Mouse (Mus musculus) hindbrain, embryonic 10.5 days (tissue): ENCODE measurements around the gene Atad2b. TPM values are rescaled to one million over a fixed set of nuclear protein-coding genes. Genes with fewer than 3 reads are reported as not detected.

Source experiments
- DNase-seq: peaks from one replicate; pipeline ENCODE4 v3.0.0-alpha.2; 2017; ENCODE audit warnings: low spot score
- H3K27ac ChIP-seq: fragments of 300-500 bp; sonication (generic); 2 replicates; pipeline ENCODE4 v1.5.1; 2016; ENCODE audit warnings: mild to moderate bottlenecking, moderate library complexity
- H3K27me3 ChIP-seq: fragments of 300-500 bp; sonication (generic); 2 replicates; pipeline ENCODE4 v1.6.1; 2016; ENCODE audit warnings: mild to moderate bottlenecking; ENCODE audit not compliant: poor library complexity, insufficient read depth, severe bottlenecking
- H3K36me3 ChIP-seq: fragments of 300-500 bp; sonication (generic); 2 replicates; pipeline ENCODE4 v1.6.1; 2016; ENCODE audit warnings: mild to moderate bottlenecking, moderate library complexity
- H3K4me1 ChIP-seq: fragments of 300-500 bp; sonication (generic); replicated peaks from 2 replicates; pipeline ENCODE4 v1.6.1; 2016; ENCODE audit warnings: mild to moderate bottlenecking
- H3K4me3 ChIP-seq: fragments of 300-500 bp; sonication (generic); 2 replicates; pipeline ENCODE4 v1.5.1; 2016; ENCODE audit warnings: mild to moderate bottlenecking, moderate library complexity
- H3K9me3 ChIP-seq: fragments of 300-500 bp; sonication (generic); 2 replicates; pipeline ENCODE4 v1.6.1; 2016; ENCODE audit warnings: mild to moderate bottlenecking, moderate library complexity
- WGBS: fragments of 180-500 bp; shearing (Covaris S2); methylation state at CpG from one replicate; pipeline ENCODE4 v1.1.7; 2016; 5-methylcytosine and 5-hydroxymethylcytosine counted together
- polyA plus RNA-seq: library from polyadenylated mRNA; unstranded; fragments of >200 nt; fragmentation: Nextera tagmentation; extraction: Ambion mirVana; gene quantifications from 2 replicates; pipeline ENCODE4 v1.2.1, GENCODE M21; 2016

Gene Atad2b
- polyA plus RNA-seq, 1 experiment from 2014 or later, result 10.9 TPM

GRCm38 (mm10) chr12:5029035-5029434, 111.9 kb downstream of the Atad2b start:
- H3K4me1 ChIP-seq, result no peaks in the 10 kb centered on the region

GRCm38 (mm10) chr12:5038008-5038407, 120.9 kb downstream of the Atad2b start:
- H3K4me3 ChIP-seq, result no peak overlapping the region
- H3K36me3 ChIP-seq, result peaks cover 87% of the 10 kb centered on the region
- 96% methylated on average over 2 of the region's 2 CpGs for WGBS
- no peak for DNase-seq
- H3K4me1 ChIP-seq, result no peaks in the 10 kb centered on the region
- H3K27ac ChIP-seq, result no peak overlapping the region
- no peaks in the 10 kb centered on the region for H3K27me3 ChIP-seq
- H3K9me3 ChIP-seq, result no peaks in the 10 kb centered on the region

More at GRCm38 (mm10) chr12:5029035-5029434, 111.9 kb downstream of the Atad2b start:
- H3K27ac ChIP-seq, result no peak overlapping the region
- WGBS, result 88% methylated on average over 5 of the region's 5 CpGs
- DNase-seq, result no peak
- no peak overlapping the region for H3K4me3 ChIP-seq
- peaks cover 79% of the 10 kb centered on the region for H3K36me3 ChIP-seq
- no peaks in the 10 kb centered on the region for H3K27me3 ChIP-seq
- no peaks in the 10 kb centered on the region for H3K9me3 ChIP-seq

- Histone ChIP-seq H3K9me3 (no peaks in the 10 kb centered on the region), H3K27ac (no peak overlapping the region), H3K4me3 (no peak overlapping the region), H3K27me3 (no peaks in the 10 kb centered on the region), H3K36me3 (peaks cover 50% of the 10 kb centered on the region), H3K4me1 (no peaks in the 10 kb centered on the region)
- no peak for DNase-seq
- WGBS, result 86% methylated on average over 15 of the region's 15 CpGs
These were observed 127.0 kb downstream of the Atad2b start for GRCm38 (mm10) chr12:5044141-5044540.

GRCm38 (mm10) chr12:5048104-5048503, 131.0 kb downstream of the Atad2b start:
- DNase-seq, result no peak
- 94% methylated on average over 4 of the region's 4 CpGs for WGBS

GRCm38 (mm10) chr12:5067590-5067989, 150.4 kb downstream of the Atad2b start:
- H3K9me3 ChIP-seq, result no peaks in the 10 kb centered on the region
- no peak overlapping the region for H3K27ac ChIP-seq
- WGBS, result 51% methylated on average over 3 of the region's 3 CpGs
- H3K4me3 ChIP-seq, result no peak overlapping the region
- H3K36me3 ChIP-seq, result no peaks in the 10 kb centered on the region
- DNase-seq, result no peak
- H3K27me3 ChIP-seq, result no peaks in the 10 kb centered on the region
- H3K4me1 ChIP-seq, result no peaks in the 10 kb centered on the region

More at GRCm38 (mm10) chr12:5048104-5048503, 131.0 kb downstream of the Atad2b start:
- H3K27ac ChIP-seq, result no peak overlapping the region
- no peaks in the 10 kb centered on the region for H3K4me1 ChIP-seq
- H3K27me3 ChIP-seq, result no peaks in the 10 kb centered on the region
- peaks cover 21% of the 10 kb centered on the region for H3K36me3 ChIP-seq
- H3K4me3 ChIP-seq, result no peak overlapping the region
- H3K9me3 ChIP-seq, result peaks cover 23% of the 10 kb centered on the region

- no peak overlapping the region for H3K27ac ChIP-seq
- H3K36me3 ChIP-seq, result no peaks in the 10 kb centered on the region
- H3K9me3 ChIP-seq, result no peaks in the 10 kb centered on the region
- 88% methylated on average over 3 of the region's 3 CpGs for WGBS
- no peak overlapping the region for H3K4me3 ChIP-seq
- DNase-seq, result no peak
- no peaks in the 10 kb centered on the region for H3K4me1 ChIP-seq
- no peaks in the 10 kb centered on the region for H3K27me3 ChIP-seq
These were observed 153.0 kb downstream of the Atad2b start for GRCm38 (mm10) chr12:5070131-5070530.

- no peak overlapping the region for H3K27ac ChIP-seq
- no peak for DNase-seq
- H3K4me3 ChIP-seq, result no peak overlapping the region
- no peaks in the 10 kb centered on the region for H3K4me1 ChIP-seq
- no peaks in the 10 kb centered on the region for H3K36me3 ChIP-seq
- no peaks in the 10 kb centered on the region for H3K9me3 ChIP-seq
- H3K27me3 ChIP-seq, result no peaks in the 10 kb centered on the region
- 92% methylated on average over 12 of the region's 12 CpGs for WGBS
These were observed 156.0 kb downstream of the Atad2b start for GRCm38 (mm10) chr12:5073191-5073590.

- DNase-seq, result no peak
These were observed 164.3 kb downstream of the Atad2b start for GRCm38 (mm10) chr12:5081480-5081879.

GRCm38 (mm10) chr12:5084714-5085113, 167.6 kb downstream of the Atad2b start:
- 94% methylated on average over 5 of the region's 5 CpGs for WGBS
- no peak overlapping the region for H3K27ac ChIP-seq
- 0 out of 2 replicates have a peak, but pooled peaks cover 5% of the 10 kb centered on the region for H3K9me3 ChIP-seq
- H3K4me1 ChIP-seq, result peaks cover 7% of the 10 kb centered on the region
- no peak for DNase-seq
- H3K4me3 ChIP-seq, result no peak overlapping the region
- H3K36me3 ChIP-seq, result peaks cover 40% of the 10 kb centered on the region
- H3K27me3 ChIP-seq, result no peaks in the 10 kb centered on the region

More at GRCm38 (mm10) chr12:5081480-5081879, 164.3 kb downstream of the Atad2b start:
- Histone ChIP-seq H3K27ac (no peak overlapping the region), H3K9me3 (0 out of 2 replicates have a peak, but pooled peaks cover 5% of the 10 kb centered on the region), H3K27me3 (no peaks in the 10 kb centered on the region), H3K36me3 (peaks cover 38% of the 10 kb centered on the region), H3K4me1 (no peaks in the 10 kb centered on the region), H3K4me3 (no peak overlapping the region)
- 94% methylated on average over 4 of the region's 4 CpGs for WGBS

GRCm38 (mm10) chr12:5087787-5088519, 170.8 kb downstream of the Atad2b start:
- H3K27me3 ChIP-seq, result no peaks in the 10 kb centered on the region
- H3K27ac ChIP-seq, result no peak overlapping the region
- peaks cover 40% of the 10 kb centered on the region for H3K36me3 ChIP-seq
- DNase-seq, result no peak
- no peak overlapping the region for H3K4me3 ChIP-seq
- WGBS, result 63% methylated on average over 10 of the region's 10 CpGs
- peaks cover 13% of the 10 kb centered on the region for H3K4me1 ChIP-seq
- no peaks in the 10 kb centered on the region for H3K9me3 ChIP-seq

- no peak overlapping the region for H3K4me3 ChIP-seq
- peaks cover 13% of the 10 kb centered on the region for H3K4me1 ChIP-seq
- no peaks in the 10 kb centered on the region for H3K27me3 ChIP-seq
- H3K27ac ChIP-seq, result no peak overlapping the region
- no peaks in the 10 kb centered on the region for H3K9me3 ChIP-seq
- WGBS, result 57% methylated on average over 1 of the region's 1 CpGs
- no peak for DNase-seq
- peaks cover 33% of the 10 kb centered on the region for H3K36me3 ChIP-seq
These were observed 171.5 kb downstream of the Atad2b start for GRCm38 (mm10) chr12:5088639-5089038.
